Mouse (Mus musculus): ENCODE data around the gene Cd320. TPM values are rescaled to one million over a fixed set of nuclear protein-coding genes. Genes with fewer than 3 reads are reported as not detected.
"Not testable (repeated sequence)": the region's sequence is repeated elsewhere in the genome, so short reads cannot be mapped to it uniquely, and the experiment has no call there.

Cd320 gene
- polyA plus RNA-seq, 1 experiment from 2014 or later: 91.8 TPM

GRCm38 (mm10) chr17:33891357-33891756 is 48.5 kb downstream of the Cd320 start:
- H3K9me3 ChIP-seq: no peaks in the 10 kb centered on the region
- H3K36me3 ChIP-seq: peaks cover 8% of the 10 kb centered on the region
- no peak for DNase-seq (ENCODE audit: low spot score)
- H3K27ac ChIP-seq: no peak overlapping the region
- H3K27me3 ChIP-seq (ENCODE audit: insufficient read depth, poor library complexity, severe bottlenecking): no peaks in the 10 kb centered on the region
- no peak overlapping the region for H3K4me3 ChIP-seq
- 67% methylated on average over 2 of the region's 2 CpGs for WGBS
- H3K4me1 ChIP-seq (replicated peaks): peaks cover 18% of the 10 kb centered on the region

- not testable (repeated sequence) for H3K36me3 ChIP-seq; H3K4me3 ChIP-seq; H3K27ac ChIP-seq; H3K9me3 ChIP-seq; H3K27me3 ChIP-seq (ENCODE audit: insufficient read depth, poor library complexity, severe bottlenecking); DNase-seq (ENCODE audit: low spot score)
- peaks cover 18% of the 10 kb centered on the region for H3K4me1 ChIP-seq (replicated peaks)
- WGBS: 66% methylated on average over 6 of the region's 6 CpGs
Observed at GRCm38 (mm10) chr17:33891892-33892291, 49.0 kb downstream of the Cd320 start.

GRCm38 (mm10) chr17:33892429-33892828 is 49.5 kb downstream of the Cd320 start:
- H3K4me3 ChIP-seq: no peak overlapping the region

DNA sequence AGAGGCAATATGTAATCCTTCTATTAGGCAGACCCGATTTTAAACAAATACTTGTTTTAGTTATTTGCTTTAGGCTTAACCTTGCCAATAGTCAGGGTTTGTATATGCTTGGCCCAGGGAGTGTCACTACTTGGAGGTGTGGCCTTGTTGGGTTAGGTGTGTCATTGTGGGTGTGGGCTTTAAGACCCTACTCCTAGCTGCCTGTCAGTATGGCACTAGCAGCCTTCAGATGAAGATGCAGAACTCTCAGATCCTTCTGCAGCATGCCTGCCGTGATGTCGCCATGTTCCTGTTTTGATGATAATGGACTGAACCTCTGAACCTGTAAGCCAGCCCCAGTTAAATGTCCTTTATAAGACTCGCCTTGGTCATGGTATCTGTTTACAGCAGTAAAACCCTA is 50.1 kb downstream of the Cd320 start:
- DNase-seq (ENCODE audit: low spot score); H3K4me3 ChIP-seq; H3K27ac ChIP-seq; H3K27me3 ChIP-seq (ENCODE audit: insufficient read depth, poor library complexity, severe bottlenecking); H3K36me3 ChIP-seq; H3K9me3 ChIP-seq: not testable (repeated sequence)
- peaks cover 14% of the 10 kb centered on the region for H3K4me1 ChIP-seq (replicated peaks)
- whole genome bisulfite sequencing: 73% methylated on average over 4 of the region's 4 CpGs

More at GRCm38 (mm10) chr17:33892429-33892828, 49.5 kb downstream of the Cd320 start:
- Histone ChIP-seq H3K9me3 (no peaks in the 10 kb centered on the region), H3K27me3 (ENCODE audit: insufficient read depth, poor library complexity, severe bottlenecking) (no peaks in the 10 kb centered on the region), H3K36me3 (no peaks in the 10 kb centered on the region), H3K4me1 (replicated peaks) (peaks cover 18% of the 10 kb centered on the region), H3K27ac (no peak overlapping the region)
- no peak for DNase-seq (ENCODE audit: low spot score)
- 18% methylated on average over 7 of the region's 7 CpGs for WGBS

DNA sequence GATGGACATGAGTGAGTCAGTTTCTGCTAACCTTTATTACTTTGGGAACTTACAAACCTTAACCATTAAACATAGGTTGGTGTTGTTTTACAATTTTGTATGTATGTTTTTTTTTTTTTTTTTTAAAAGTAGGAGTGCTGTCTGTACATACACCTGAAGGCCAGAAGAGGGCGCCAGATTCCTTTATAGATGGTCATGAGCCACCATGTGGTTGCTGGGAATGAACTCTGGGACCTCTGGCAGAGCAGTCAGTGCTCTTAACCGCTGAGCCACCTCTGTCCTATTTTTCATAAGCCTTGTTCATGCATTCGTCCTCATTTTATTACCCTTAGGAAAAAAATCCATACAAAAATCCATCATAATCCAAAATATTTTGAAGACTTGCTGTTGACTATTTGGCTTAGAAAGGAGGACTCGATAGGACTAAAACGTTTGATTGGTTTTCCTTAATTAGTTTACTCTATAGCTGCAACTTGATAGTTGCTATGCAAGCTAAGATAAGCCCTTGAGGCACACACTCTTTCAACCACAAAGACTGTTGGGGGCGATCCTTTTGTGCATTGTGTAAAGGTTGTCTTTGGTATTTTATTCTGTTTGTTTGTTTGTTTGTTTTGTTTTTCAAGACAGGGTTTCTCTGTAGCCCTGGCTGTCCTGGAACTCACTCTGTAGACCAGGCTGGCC is 54.4 kb downstream of the Cd320 start:
- no peaks in the 10 kb centered on the region for H3K9me3 ChIP-seq
- no peaks in the 10 kb centered on the region for H3K36me3 ChIP-seq
- H3K4me1 ChIP-seq (replicated peaks): no peaks in the 10 kb centered on the region
- no peak overlapping the region for H3K4me3 ChIP-seq
- H3K27ac ChIP-seq: no peak overlapping the region
- H3K27me3 ChIP-seq (ENCODE audit: insufficient read depth, poor library complexity, severe bottlenecking): no peaks in the 10 kb centered on the region
- peak; percentile 47 for DNase-seq (ENCODE audit: low spot score)
- 41% methylated on average over 6 of the region's 6 CpGs for WGBS

GRCm38 (mm10) chr17:33898193-33898592 is 55.3 kb downstream of the Cd320 start:
- H3K9me3 ChIP-seq; H3K4me1 ChIP-seq (replicated peaks); H3K4me3 ChIP-seq; DNase-seq (ENCODE audit: low spot score); H3K27me3 ChIP-seq (ENCODE audit: insufficient read depth, poor library complexity, severe bottlenecking); H3K36me3 ChIP-seq; H3K27ac ChIP-seq: not testable (repeated sequence)
- WGBS: 80% methylated on average over 4 of the region's 4 CpGs

Other genes starting within 250 kb of the Cd320 start
- 55.3 and 64.5 TPM in 2 replicates for gene Zfp414, start 214.0 kb upstream of the Cd320 start, polyA plus RNA-seq (2016; fragmentation: Nextera tagmentation; extraction: Ambion mirVana)
- gene Pram1, start 205.0 kb upstream of the Cd320 start, polyA plus RNA-seq (2016; fragmentation: Nextera tagmentation; extraction: Ambion mirVana): 0.31 and 0.75 TPM in 2 replicates
- 317 and 482 TPM in 2 replicates for gene Hnrnpm, start 156.2 kb upstream of the Cd320 start, polyA plus RNA-seq (2016; fragmentation: Nextera tagmentation; extraction: Ambion mirVana)
- gene March2, start 124.4 kb upstream of the Cd320 start, polyA plus RNA-seq (2016; fragmentation: Nextera tagmentation; extraction: Ambion mirVana): 36.7 and 45.4 TPM in 2 replicates
- 367 and 495 TPM in 2 replicates for gene Rab11b, start 82.6 kb upstream of the Cd320 start, polyA plus RNA-seq (2016; fragmentation: Nextera tagmentation; extraction: Ambion mirVana)
- 23.4 and 25.9 TPM in 2 replicates for gene Angptl4, start 61.3 kb upstream of the Cd320 start, polyA plus RNA-seq (2016; fragmentation: Nextera tagmentation; extraction: Ambion mirVana)
- 26.2 and 28.5 TPM in 2 replicates for gene Kank3, start 32.6 kb upstream of the Cd320 start, polyA plus RNA-seq (2016; fragmentation: Nextera tagmentation; extraction: Ambion mirVana)
- gene Rps28, start 18.5 kb upstream of the Cd320 start, polyA plus RNA-seq (2016; fragmentation: Nextera tagmentation; extraction: Ambion mirVana): 712 and 835 TPM in 2 replicates
- 517 and 544 TPM in 2 replicates for gene Ndufa7, start 18.5 kb upstream of the Cd320 start, polyA plus RNA-seq (2016; fragmentation: Nextera tagmentation; extraction: Ambion mirVana)
- gene Gm7029, start 30.7 kb downstream of the Cd320 start, polyA plus RNA-seq (2016; fragmentation: Nextera tagmentation; extraction: Ambion mirVana): not detected in 2 replicates
- gene Kifc1, start 47.6 kb downstream of the Cd320 start, polyA plus RNA-seq (2016; fragmentation: Nextera tagmentation; extraction: Ambion mirVana): 6.3 and 7.1 TPM in 2 replicates
- gene Platr17, start 62.0 kb downstream of the Cd320 start, polyA plus RNA-seq (2016; fragmentation: Nextera tagmentation; extraction: Ambion mirVana): 0.34 and 0.41 TPM in 2 replicates
- gene Daxx, start 66.3 kb downstream of the Cd320 start, polyA plus RNA-seq (2016; fragmentation: Nextera tagmentation; extraction: Ambion mirVana): 73.1 and 82.8 TPM in 2 replicates
- gene Tapbp, start 72.8 kb downstream of the Cd320 start, polyA plus RNA-seq (2016; fragmentation: Nextera tagmentation; extraction: Ambion mirVana): 14.5 and 17.2 TPM in 2 replicates
- 23.0 and 24.0 TPM in 2 replicates for gene Zbtb22, start 72.8 kb downstream of the Cd320 start, polyA plus RNA-seq (2016; fragmentation: Nextera tagmentation; extraction: Ambion mirVana)
- gene Rgl2, start 86.5 kb downstream of the Cd320 start, polyA plus RNA-seq (2016; fragmentation: Nextera tagmentation; extraction: Ambion mirVana): 45.2 and 55.7 TPM in 2 replicates
- gene Pfdn6, start 97.3 kb downstream of the Cd320 start, polyA plus RNA-seq (2016; fragmentation: Nextera tagmentation; extraction: Ambion mirVana): 228 TPM in 2 replicates
- 47.0 and 51.8 TPM in 2 replicates for gene Wdr46, start 97.6 kb downstream of the Cd320 start, polyA plus RNA-seq (2016; fragmentation: Nextera tagmentation; extraction: Ambion mirVana)
- gene B3galt4, start 108.4 kb downstream of the Cd320 start, polyA plus RNA-seq (2016; fragmentation: Nextera tagmentation; extraction: Ambion mirVana): 4.3 and 6.5 TPM in 2 replicates
- gene Vps52, start 112.7 kb downstream of the Cd320 start, polyA plus RNA-seq (2016; fragmentation: Nextera tagmentation; extraction: Ambion mirVana): 55.0 and 63.9 TPM in 2 replicates
- 1,286 and 1,579 TPM in 2 replicates for gene Rps18, start 112.9 kb downstream of the Cd320 start, polyA plus RNA-seq (2016; fragmentation: Nextera tagmentation; extraction: Ambion mirVana)
- gene H2-K1, start 157.3 kb downstream of the Cd320 start, polyA plus RNA-seq (2016; fragmentation: Nextera tagmentation; extraction: Ambion mirVana): 27.1 and 30.9 TPM in 2 replicates
- 12.3 and 17.3 TPM in 2 replicates for gene Ring1, start 181.6 kb downstream of the Cd320 start, polyA plus RNA-seq (2016; fragmentation: Nextera tagmentation; extraction: Ambion mirVana)
- gene H2-Ke6, start 185.0 kb downstream of the Cd320 start, polyA plus RNA-seq (2016; fragmentation: Nextera tagmentation; extraction: Ambion mirVana): 65.5 and 73.0 TPM in 2 replicates
- 188 and 197 TPM in 2 replicates for gene Slc39a7, start 188.6 kb downstream of the Cd320 start, polyA plus RNA-seq (2016; fragmentation: Nextera tagmentation; extraction: Ambion mirVana)
- gene Rxrb, start 188.7 kb downstream of the Cd320 start, polyA plus RNA-seq (2016; fragmentation: Nextera tagmentation; extraction: Ambion mirVana): 49.1 and 56.4 TPM in 2 replicates
- gene Col11a2, start 196.3 kb downstream of the Cd320 start, polyA plus RNA-seq (2016; fragmentation: Nextera tagmentation; extraction: Ambion mirVana): 0.99 and 1.7 TPM in 2 replicates
- gene H2-Oa, start 249.2 kb downstream of the Cd320 start, polyA plus RNA-seq (2016; fragmentation: Nextera tagmentation; extraction: Ambion mirVana): 0.80 and 0.82 TPM in 2 replicates